Mouse (Mus musculus) G1E (cell line): ENCODE measurements at regions not wholly inside any gene's neighbourhood (a gene's known extent, or its start where the extent isn't known, plus 50 kb on each side); places are given as distances from the start of the nearest gene placed in this dataset.

Experiments used
- ATAC-seq: 2 replicates; pipeline ENCODE4 v1.8.0; 2016; ENCODE audit warnings: mild to moderate bottlenecking; ENCODE audit not compliant: insufficient number of reproducible peaks, poor library complexity, low FRiP score, severe bottlenecking; ENCODE audit errors: extremely low read depth
- DNase-seq: peaks from one replicate; pipeline ENCODE4 v3.0.0; 2012; ENCODE audit warnings: low spot score
- H3K27me3 ChIP-seq: 2 replicates; pipeline ENCODE4 v1.6.1; 2012; ENCODE audit warnings: mild to moderate bottlenecking, low read length, inconsistent platforms; ENCODE audit not compliant: insufficient read depth
- H3K36me3 ChIP-seq: replicated peaks from 2 replicates; pipeline ENCODE3; 2012; ENCODE audit warnings: mild to moderate bottlenecking, inconsistent platforms
- H3K4me1 ChIP-seq: 2 replicates; pipeline ENCODE4 v1.6.1; 2012; ENCODE audit warnings: low read depth, low read length, inconsistent platforms, mixed read lengths; ENCODE audit not compliant: insufficient read depth
- H3K4me3 ChIP-seq: 2 replicates; pipeline ENCODE4 v1.5.1; 2012; ENCODE audit warnings: low read depth, mild to moderate bottlenecking, inconsistent platforms, low read length, moderate library complexity, mixed read lengths
- H3K9me3 ChIP-seq: replicated peaks from 2 replicates; pipeline ENCODE4 v1.6.1; 2012; ENCODE audit warnings: inconsistent platforms
- CTCF ChIP-seq: IDR thresholded peaks from 2 replicates; pipeline ENCODE4 v1.5.1; 2012; ENCODE audit warnings: low read depth, low read length, inconsistent platforms, mixed read lengths
- GATA1 ChIP-seq: IDR thresholded peaks from 2 replicates; pipeline ENCODE4 v1.6.1; 2012; ENCODE audit warnings: borderline replicate concordance, low read length, inconsistent platforms, mixed read lengths
- GATA2 ChIP-seq: IDR thresholded peaks from 2 replicates; pipeline ENCODE4 v1.6.1; 2012; ENCODE audit warnings: low read depth, low read length, inconsistent platforms, borderline replicate concordance
- POLR2AphosphoS5 ChIP-seq: IDR thresholded peaks from 2 replicates; pipeline ENCODE4 v1.6.1; 2012; ENCODE audit warnings: low read depth, low read length, inconsistent platforms; ENCODE audit not compliant: insufficient replicate concordance
- TAL1 ChIP-seq: conservative IDR thresholded peaks from 2 replicates; pipeline ENCODE4 v1.6.1; 2012; ENCODE audit warnings: low read depth, low read length, inconsistent platforms, mixed read lengths

DNA sequence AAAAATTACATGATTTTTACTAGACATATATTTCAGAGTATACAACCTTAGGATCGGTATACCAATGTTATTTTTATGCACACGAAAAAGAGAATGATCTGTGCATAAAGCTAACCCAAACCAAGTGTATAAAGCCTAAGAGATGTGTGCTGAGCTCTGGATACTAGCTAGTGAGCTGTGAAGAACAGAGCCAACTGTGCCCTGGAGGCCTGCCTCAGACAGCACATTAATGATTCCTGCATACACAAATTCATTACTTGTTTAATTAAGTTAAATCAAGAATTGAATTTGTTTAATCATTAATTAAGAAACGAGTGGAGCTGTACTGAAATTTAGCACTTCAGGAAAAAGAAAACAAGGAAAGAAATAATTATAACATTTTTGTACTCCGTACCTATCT is 139.0 kb upstream of the Prkcq start:
- no peaks in the 10 kb centered on the region for H3K27me3 ChIP-seq
- no peaks in the 10 kb centered on the region for H3K9me3 ChIP-seq
- H3K4me1 ChIP-seq, result no peaks in the 10 kb centered on the region
- ATAC-seq, result no peak
- TF ChIP-seq TAL1, result no peak
- no peak for TF ChIP-seq CTCF
- no peak for TF ChIP-seq GATA1
- no peak for TF ChIP-seq GATA2
- no peak overlapping the region for H3K4me3 ChIP-seq
- no peak for DNase-seq
- no peaks in the 10 kb centered on the region for H3K36me3 ChIP-seq

DNA sequence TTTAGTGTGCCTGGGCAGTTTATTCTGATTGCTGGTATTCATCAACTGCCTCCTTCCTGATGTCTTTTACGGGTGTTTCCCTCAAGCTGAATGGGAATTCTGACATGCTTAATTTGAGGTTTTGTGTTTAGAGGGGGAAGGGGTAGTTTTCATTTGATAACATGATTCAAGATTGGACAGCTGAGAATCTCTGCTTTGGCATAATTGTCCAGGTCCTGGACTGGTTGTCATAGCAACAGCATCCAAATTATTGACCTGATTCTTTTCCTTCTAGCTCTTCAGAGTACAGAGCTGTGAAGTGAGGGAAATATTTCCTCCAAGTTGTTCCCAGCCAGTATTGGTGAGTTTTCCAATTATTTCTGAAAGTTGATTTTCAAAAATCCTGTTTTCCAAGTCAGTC is 137.7 kb upstream of the Prkcq start:
- no peaks in the 10 kb centered on the region for H3K4me1 ChIP-seq
- DNase-seq (no peak), ATAC-seq (no peak)
- no peaks in the 10 kb centered on the region for H3K27me3 ChIP-seq
- H3K4me3 ChIP-seq, result no peak overlapping the region
- no peaks in the 10 kb centered on the region for H3K36me3 ChIP-seq
- no peaks in the 10 kb centered on the region for H3K9me3 ChIP-seq
- TF ChIP-seq GATA2 (no peak), POLR2AphosphoS5 (no peak), GATA1 (no peak)

DNA sequence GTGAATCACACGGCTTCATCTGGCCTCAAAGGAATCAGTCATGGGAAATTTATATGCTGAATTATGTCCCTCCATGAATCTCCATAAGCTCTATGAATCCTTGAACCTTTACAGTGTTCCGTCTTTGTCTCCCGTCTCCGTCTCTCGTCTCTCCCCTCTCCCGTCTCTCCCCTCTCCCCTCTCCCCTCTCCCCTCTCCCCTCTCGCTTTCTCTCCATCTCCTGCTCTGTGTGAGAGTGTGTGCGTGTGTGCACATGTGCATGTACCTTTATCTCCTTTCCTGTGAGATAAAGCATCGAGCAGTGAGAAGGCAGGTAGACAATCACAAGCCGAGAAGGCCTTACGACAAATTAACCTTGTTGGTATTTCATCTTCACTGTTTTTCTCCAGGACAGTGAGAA is 134.6 kb upstream of the Prkcq start:
- ATAC-seq, result no peak

DNA sequence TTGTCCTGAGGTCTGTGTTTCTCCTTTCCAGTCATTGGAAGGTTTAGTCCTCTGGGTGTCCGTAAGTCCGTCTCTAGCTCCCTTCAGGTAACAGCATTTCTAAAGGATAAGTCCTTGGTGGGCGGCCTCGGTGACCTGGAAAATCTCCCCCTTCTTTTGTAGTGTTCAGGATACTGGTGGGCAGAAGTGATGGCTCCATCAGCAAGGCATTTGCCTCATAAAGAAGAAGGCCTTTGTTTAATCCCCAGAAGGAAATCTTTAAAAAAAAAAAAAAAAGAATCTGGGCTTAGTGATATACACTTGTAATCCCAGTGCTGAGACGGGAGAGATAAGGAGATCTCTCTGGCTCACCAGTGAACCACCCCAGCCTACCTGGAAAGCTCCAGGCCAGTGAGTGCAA is 133.5 kb upstream of the Prkcq start:
- no peaks in the 10 kb centered on the region for H3K9me3 ChIP-seq
- H3K36me3 ChIP-seq, result no peaks in the 10 kb centered on the region
- H3K4me3 ChIP-seq, result no peak overlapping the region
- no peaks in the 10 kb centered on the region for H3K27me3 ChIP-seq
- no peak for DNase-seq
- ATAC-seq, result no peak
- TF ChIP-seq POLR2AphosphoS5 (no peak), CTCF (no peak), GATA2 (no peak), TAL1 (no peak), GATA1 (no peak)
- no peaks in the 10 kb centered on the region for H3K4me1 ChIP-seq

More for the DNA sequence above, 134.6 kb upstream of the Prkcq start:
- Histone ChIP-seq H3K4me3 (no peak overlapping the region), H3K4me1 (no peaks in the 10 kb centered on the region), H3K27me3 (no peaks in the 10 kb centered on the region), H3K36me3 (no peaks in the 10 kb centered on the region), H3K9me3 (no peaks in the 10 kb centered on the region)
- TF ChIP-seq POLR2AphosphoS5 (no peak), TAL1 (no peak), CTCF (no peak), GATA2 (no peak), GATA1 (no peak)
- no peak for DNase-seq

DNA sequence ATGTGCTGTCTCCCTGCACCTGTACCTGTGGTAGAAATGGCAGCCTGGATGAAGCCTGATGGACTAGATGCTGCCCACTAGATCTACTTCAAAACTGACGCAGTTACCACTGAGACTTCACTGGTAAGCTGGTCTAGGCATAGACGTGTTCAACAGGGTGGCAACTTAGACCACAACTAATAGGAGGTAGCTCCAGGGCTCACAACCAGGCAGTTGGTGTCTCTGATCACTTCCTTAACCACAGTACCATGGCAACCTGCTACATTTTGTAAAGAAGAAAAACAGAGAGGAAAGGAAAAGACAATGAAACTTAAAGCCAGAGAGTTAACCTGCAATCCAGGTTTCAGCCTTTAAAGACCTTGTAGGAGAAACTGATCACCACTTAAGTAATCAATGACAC is 131.9 kb upstream of the Prkcq start:
- DNase-seq (no peak), ATAC-seq (no peak)
- H3K9me3 ChIP-seq, result no peaks in the 10 kb centered on the region
- no peaks in the 10 kb centered on the region for H3K36me3 ChIP-seq
- TF ChIP-seq GATA1 (no peak), GATA2 (no peak), TAL1 (no peak), CTCF (no peak), POLR2AphosphoS5 (no peak)
- H3K27me3 ChIP-seq, result no peaks in the 10 kb centered on the region
- no peaks in the 10 kb centered on the region for H3K4me1 ChIP-seq
- H3K4me3 ChIP-seq, result no peak overlapping the region

DNA sequence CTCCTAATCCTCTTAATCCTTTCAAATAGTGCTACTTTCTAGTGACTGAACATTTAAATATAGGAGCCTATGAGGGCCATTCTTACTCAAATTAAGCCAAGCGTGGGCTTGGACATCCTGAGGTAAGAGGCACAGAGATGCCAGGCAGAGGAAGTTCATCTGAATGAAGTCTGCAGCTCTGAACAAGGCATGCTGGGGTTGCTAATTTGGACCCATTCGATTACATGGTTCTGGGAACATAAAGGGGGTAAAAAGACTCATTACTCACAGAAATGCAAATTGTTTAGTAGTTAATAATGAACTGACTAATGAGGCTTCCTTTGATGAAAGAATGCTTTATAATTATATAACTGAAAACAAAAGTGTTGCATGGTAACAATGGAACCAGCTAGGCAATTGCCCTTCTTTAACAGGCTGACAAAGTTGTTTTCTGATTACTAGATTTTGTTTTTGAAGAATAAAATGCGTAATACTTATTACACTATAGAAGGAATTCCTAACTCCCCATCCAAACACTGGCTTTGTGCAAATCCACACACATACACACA is 127.1 kb upstream of the Prkcq start:
- no peak for ATAC-seq
- Histone ChIP-seq H3K4me1 (no peaks in the 10 kb centered on the region), H3K4me3 (no peak overlapping the region), H3K36me3 (no peaks in the 10 kb centered on the region), H3K27me3 (no peaks in the 10 kb centered on the region), H3K9me3 (no peaks in the 10 kb centered on the region)
- no peak for TF ChIP-seq GATA1
- TF ChIP-seq GATA2, result no peak
- TF ChIP-seq POLR2AphosphoS5, result no peak
- TF ChIP-seq TAL1, result no peak
- TF ChIP-seq CTCF, result no peak
- no peak for DNase-seq

DNA sequence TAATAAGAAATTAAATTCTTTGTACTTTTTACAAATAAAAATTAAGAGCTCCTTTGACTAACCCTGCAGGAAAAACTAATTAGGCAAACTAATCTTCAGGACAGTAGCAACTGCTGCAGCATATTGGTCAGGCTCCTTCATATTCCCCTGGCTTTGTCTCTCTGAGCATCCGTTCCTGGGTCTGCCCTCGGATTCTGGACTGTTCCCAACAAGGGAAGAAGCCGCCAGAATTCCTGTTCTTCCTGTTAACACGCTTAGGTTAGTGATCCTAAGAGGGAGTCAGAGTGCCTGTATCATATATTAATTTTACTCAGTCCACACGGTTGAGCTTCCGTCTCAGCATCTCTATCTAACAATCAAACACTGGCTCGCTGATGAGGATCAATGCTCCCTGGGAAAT is 120.3 kb upstream of the Prkcq start:
- Histone ChIP-seq H3K4me3 (no peak overlapping the region), H3K9me3 (no peaks in the 10 kb centered on the region), H3K36me3 (no peaks in the 10 kb centered on the region), H3K27me3 (peaks cover 3% of the 10 kb centered on the region; the same call in 1 of the 2 replicates), H3K4me1 (no peaks in the 10 kb centered on the region)
- TF ChIP-seq CTCF (no peak), POLR2AphosphoS5 (no peak), TAL1 (no peak), GATA1 (no peak), GATA2 (no peak)
- DNase-seq, result no peak
- ATAC-seq, result no peak
